ENCODE assay signal across 8 mouse cellular contexts in genomic region chr11:26785164-26785563, GRCm38 (mm10).
DNase-seq lines count a peak whose midpoint lies in the region; ATAC-seq and TF ChIP-seq lines count a peak whose summit lies in the region.

No protein-coding gene starts in this region.

- dilution Hi-C loops in CH12.LX (cut with MboI; ENCODE audit: extremely low pct_ligation_motif_present, extremely low pct_unique_long_range_greater_than_20kb, low sequenced_read_pairs) = no loop called here

- ATAC-seq in kidney, postnatal 0 days (replicated peaks; ENCODE audit: low FRiP score, low read depth) = no peak; the same call in 1 of the 2 replicates
- ATAC-seq in megakaryocyte, adult 5-6 weeks (ENCODE audit: poor library complexity, severe bottlenecking) = peak; percentile 57; the same call in 1 of the 2 replicates

- H3K79me2 ChIP-seq in CH12.LX (replicated peaks; ENCODE audit: control insufficient read depth, extremely low read depth, insufficient read depth, poor library complexity, severe bottlenecking) = no peaks in the 10 kb centered on the region

- peak; percentile 69 for TF ChIP-seq CTCF in kidney, postnatal 0 days (IDR thresholded peaks at IDR 0.05; ENCODE audit: low read depth)
- TF ChIP-seq CTCF in CH12.LX (conservative IDR thresholded peaks at IDR 0.05 in 1 of 2, IDR thresholded peaks at IDR 0.05 in 1 of 2; ENCODE audit: low read depth in 2 of 2, low read length in 2 of 2) = peak; percentile 51 to 91

- no peak for TF ChIP-seq EP300 in CH12.LX (IDR thresholded peaks at IDR 0.05; ENCODE audit: low read length)

- 28% methylated on average over 1 of the region's 1 CpGs for WGBS in kidney, postnatal 0 days

- H3K27me3 ChIP-seq in kidney, postnatal 0 days (ENCODE audit: insufficient read depth, low read length) = no peaks in the 10 kb centered on the region
- no peaks in the 10 kb centered on the region for H3K27me3 ChIP-seq in CH12.LX (replicated peaks)

- H3K9me3 ChIP-seq in kidney, postnatal 0 days (replicated peaks; ENCODE audit: low read length) = no peaks in the 10 kb centered on the region
- H3K9me3 ChIP-seq in CH12.LX (replicated peaks; ENCODE audit: low read length) = no peaks in the 10 kb centered on the region

- H3K4me1 ChIP-seq in kidney, postnatal 0 days (replicated peaks; ENCODE audit: insufficient read depth, low read length) = no peaks in the 10 kb centered on the region
- no peaks in the 10 kb centered on the region for H3K4me1 ChIP-seq in CH12.LX (ENCODE audit: control insufficient read depth in 1 of 2, insufficient read depth in 2 of 2)

- in situ Hi-C loops in CH12.LX (cut with MboI; ENCODE audit: low pct_ligation_motif_present, low pct_unique_long_range_greater_than_20kb, low sequenced_read_pairs) = loop anchor here (25.0 kb wide), 1 partner anchor 598 kb away; no protein-coding TSS in a partner anchor

- peak; percentile 60 for DNase-seq in kidney, postnatal 0 days (ENCODE audit: low spot score)
- no peak for DNase-seq in kidney, postnatal 10 days
- DNase-seq in CH12.LX (ENCODE audit: extremely low read depth) = peak; percentile 56
- peak; percentile 58 for DNase-seq in brain, adult 2 months (ENCODE audit: low read depth, low spot score)
- DNase-seq in spleen, postnatal 14 days (ENCODE audit: low spot score in 2 of 2) = no peak
- DNase-seq in cerebellum, postnatal 36 days = no peak
- no peak for DNase-seq in gastrocnemius, adult 8-10 months (ENCODE audit: low spot score in 2 of 2)

- H3K9ac ChIP-seq in kidney, postnatal 0 days (ENCODE audit: low read depth, low read length) = no peak overlapping the region
- H3K9ac ChIP-seq in CH12.LX (ENCODE audit: insufficient read depth, low read depth) = no peak overlapping the region

- no peaks in the 10 kb centered on the region for H3K36me3 ChIP-seq in kidney, postnatal 0 days (ENCODE audit: insufficient read depth, low read length)
- no peaks in the 10 kb centered on the region for H3K36me3 ChIP-seq in CH12.LX (replicated peaks in 1 of 2; ENCODE audit: control insufficient read depth in 1 of 2, insufficient read depth in 1 of 2, low read length in 1 of 2)

- no peak overlapping the region for H3K4me3 ChIP-seq in kidney, postnatal 0 days (replicated peaks; ENCODE audit: low read depth, low read length)
- H3K4me3 ChIP-seq in CH12.LX (replicated peaks in 1 of 3; ENCODE audit: low read depth in 2 of 3, low read length in 2 of 3, poor library complexity in 1 of 3) = no peak overlapping the region

- peak; percentile 97 for TF ChIP-seq RAD21 in CH12.LX (IDR thresholded peaks at IDR 0.05; ENCODE audit: low read depth, low read length)

- no peak for TF ChIP-seq POLR2A in CH12.LX (IDR thresholded peaks at IDR 0.05; ENCODE audit: low read depth, low read length)

- H3K4me2 ChIP-seq in kidney, postnatal 0 days (ENCODE audit: low read length) = no peak overlapping the region
- no peak overlapping the region for H3K4me2 ChIP-seq in CH12.LX (ENCODE audit: insufficient read depth, low read depth, poor library complexity, severe bottlenecking)

- H3K27ac ChIP-seq in kidney, postnatal 0 days = no peak overlapping the region
- no peak overlapping the region for H3K27ac ChIP-seq in CH12.LX (ENCODE audit: insufficient read depth, low read depth)

TF ChIP-seq in CH12.LX, 34 proteins besides CTCF, POLR2A, EP300 and RAD21:
- TF ChIP-seq MEF2A (IDR thresholded peaks at IDR 0.05; ENCODE audit: borderline replicate concordance, low read depth, low read length) (no peak), BHLHE40 (IDR thresholded peaks at IDR 0.05; ENCODE audit: low read depth, low read length) (no peak), JUN (IDR thresholded peaks at IDR 0.05; ENCODE audit: insufficient read depth, low read depth, low read length) (no peak), ZC3H11A (IDR thresholded peaks at IDR 0.05; ENCODE audit: low read depth, low read length) (peak; percentile 48; the same call in 1 of the 2 replicates), MXI1 (IDR thresholded peaks at IDR 0.05; ENCODE audit: low read depth, low read length) (no peak), SIN3A (IDR thresholded peaks at IDR 0.05; ENCODE audit: low read length) (no peak), CHD1 (IDR thresholded peaks at IDR 0.05; ENCODE audit: low read depth, low read length) (no peak), RCOR1 (conservative IDR thresholded peaks at IDR 0.05; ENCODE audit: low read depth, low read length) (no peak), SMC3 (IDR thresholded peaks at IDR 0.05; ENCODE audit: low read depth, low read length) (peak; percentile 84), NELFE (IDR thresholded peaks at IDR 0.05; ENCODE audit: low read depth, low read length) (no peak), CHD2 (IDR thresholded peaks at IDR 0.05; ENCODE audit: low read length) (no peak)
TF ChIP-seq in CH12.LX: peak in this region for 2.

Comparison
In these comparisons a context has a peak if more than half of its experiments do, and no peak if none do; other contexts are left out.
1. DNase-seq: peak in kidney, postnatal 0 days (single experiment), CH12.LX (single experiment) and brain, adult 2 months (single experiment); none in kidney, postnatal 10 days (single experiment), spleen, postnatal 14 days (0 of 2), cerebellum, postnatal 36 days (0 of 2) and gastrocnemius, adult 8-10 months (0 of 2).